ENCODE assay signal across 10 mouse cellular contexts in the genomic region with DNA sequence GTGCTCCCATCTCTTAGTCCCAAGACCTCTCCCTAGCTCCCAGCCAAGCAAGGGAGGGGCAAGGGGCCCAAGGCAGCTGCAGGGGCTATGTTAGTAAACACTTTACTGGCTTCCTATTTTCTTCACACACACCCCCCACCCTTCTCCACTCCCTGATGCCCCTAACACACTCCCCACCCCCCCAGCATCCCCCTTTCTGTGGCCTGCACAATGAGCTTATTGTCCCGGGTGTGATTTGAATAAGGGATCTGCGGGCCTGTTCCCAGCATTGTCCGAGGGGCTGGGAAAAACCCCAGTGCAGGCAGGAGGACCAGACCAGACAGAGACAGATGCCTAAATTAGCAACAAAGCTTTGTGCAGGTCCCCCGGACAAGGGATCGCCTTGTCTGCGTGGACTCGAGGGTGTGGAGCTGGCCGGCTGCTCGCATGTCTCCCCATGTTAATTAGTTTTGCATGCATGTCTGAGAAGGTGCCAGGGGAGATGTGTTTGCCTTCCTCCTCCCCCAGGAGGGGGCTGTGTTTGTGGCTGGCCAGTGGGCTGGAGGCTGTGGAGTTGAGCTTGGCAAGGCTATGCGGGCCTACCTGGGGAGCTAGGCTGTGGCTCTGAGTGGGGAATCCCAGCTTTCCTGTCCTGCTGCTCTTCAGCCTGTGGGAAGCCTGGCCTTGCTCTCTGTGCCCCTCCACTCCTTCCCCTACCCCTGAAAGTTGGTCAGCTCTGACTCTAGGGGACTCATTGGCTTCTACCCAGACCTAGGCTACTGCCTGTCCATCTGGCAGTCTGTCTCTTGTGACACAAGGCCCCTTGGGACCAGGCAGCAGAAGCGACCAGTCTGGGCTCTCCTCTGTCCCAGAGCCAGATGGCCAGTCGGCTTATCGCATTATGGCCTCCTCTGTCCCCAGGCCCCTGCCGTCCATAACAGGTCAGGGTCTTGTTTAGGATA. TPM values are rescaled to one million over a fixed set of nuclear protein-coding genes. Genes with fewer than 3 reads are reported as not detected.
DNase-seq lines count a peak whose midpoint lies in the region; ATAC-seq lines count a peak whose summit lies in the region.
"Had no signal": no experiment of that assay in that cellular context is flagged by ENCODE, and none has a peak within 500 bp of the region (broad histone marks: within the 10 kb centered on the region; RNA-seq: fewer than 3 reads in every experiment).

No protein-coding gene starts in this region.

- peaks cover 100% of the 10 kb centered on the region for H3K27me3 ChIP-seq in embryonic facial prominence, embryonic 10.5 days (replicated peaks; ENCODE audit: low read depth, poor library complexity, severe bottlenecking)
- no peaks in the 10 kb centered on the region for H3K27me3 ChIP-seq in hindbrain, embryonic 14.5 days (ENCODE audit: control insufficient read depth, insufficient read depth, low read length)

- H3K36me3 ChIP-seq in embryonic facial prominence, embryonic 10.5 days (replicated peaks), result no peaks in the 10 kb centered on the region
- H3K36me3 ChIP-seq in hindbrain, embryonic 14.5 days (replicated peaks; ENCODE audit: control insufficient read depth, insufficient read depth), result peaks cover 51% of the 10 kb centered on the region
- H3K36me3 ChIP-seq: G1E; liver, embryonic 15.5 days had no signal

- no peak overlapping the region for H3K4me2 ChIP-seq in hindbrain, embryonic 14.5 days (replicated peaks)
- H3K4me2 ChIP-seq: liver, embryonic 15.5 days had no signal

- peak; percentile 47 for DNase-seq in Muller cell, postnatal 12 days (ENCODE audit: inconsistent ontology term)
- DNase-seq in embryonic facial prominence, embryonic 10.5 days (ENCODE audit: low spot score), result peak; percentile 52
- DNase-seq in hindbrain, embryonic 14.5 days (ENCODE audit: low spot score), result peak; percentile 62
- DNase-seq in neural tube, embryonic 10.5 days (ENCODE audit: extremely low spot score, low spot score), result peak; percentile 70
- no peak for DNase-seq in thymus, postnatal 4 days
- DNase-seq in left cerebral cortex, adult 9 months (ENCODE audit: low spot score in 2 of 2), result no peak
- DNase-seq in thymus, postnatal 36 days, result no peak
- DNase-seq: adrenal gland, postnatal 14 days had no signal

- WGBS in embryonic facial prominence, embryonic 10.5 days, result 22% methylated on average over 14 of the region's 14 CpGs
- WGBS in hindbrain, embryonic 14.5 days, result 6% methylated on average over 14 of the region's 14 CpGs

- peak overlapping the region; percentile 18; the same call in 1 of the 2 replicates for H3K4me3 ChIP-seq in embryonic facial prominence, embryonic 10.5 days
- no peak overlapping the region for H3K4me3 ChIP-seq in hindbrain, embryonic 14.5 days (replicated peaks; ENCODE audit: low read length)
- H3K4me3 ChIP-seq: liver, embryonic 15.5 days had no signal

- peaks cover 37% of the 10 kb centered on the region for H3K4me1 ChIP-seq in embryonic facial prominence, embryonic 10.5 days
- peaks cover 50% of the 10 kb centered on the region for H3K4me1 ChIP-seq in hindbrain, embryonic 14.5 days (replicated peaks; ENCODE audit: control insufficient read depth, insufficient read depth, low read length)
- H3K4me1 ChIP-seq: liver, embryonic 15.5 days had no signal

- peak; percentile 81 for ATAC-seq in hindbrain, embryonic 14.5 days (ENCODE audit: low FRiP score)

- H3K9ac ChIP-seq in hindbrain, embryonic 14.5 days, result peak overlapping the region; percentile 38
- H3K9ac ChIP-seq: liver, embryonic 15.5 days had no signal

- H3K9me3 ChIP-seq in embryonic facial prominence, embryonic 10.5 days, result no peaks in the 10 kb centered on the region
- H3K9me3 ChIP-seq in hindbrain, embryonic 14.5 days (ENCODE audit: control insufficient read depth, low read length), result no peaks in the 10 kb centered on the region
- H3K9me3 ChIP-seq: G1E; liver, embryonic 15.5 days had no signal

- H3K27ac ChIP-seq in embryonic facial prominence, embryonic 10.5 days (replicated peaks), result peak overlapping the region; percentile 85
- H3K27ac ChIP-seq in hindbrain, embryonic 14.5 days, result peak overlapping the region; percentile 99
- H3K27ac ChIP-seq: liver, embryonic 15.5 days had no signal

RNA-seq across cellular contexts. Expression of gene Polg, which starts 59.8 kb away (rescaled TPM):
- 33.4 and 37.8 TPM in 2 replicates for polyA plus RNA-seq in embryonic facial prominence, embryonic 10.5 days (2016; fragmentation: Nextera tagmentation; extraction: Ambion mirVana)
- polyA plus RNA-seq in hindbrain, embryonic 14.5 days (2014; fragmentation: Nextera tagmentation; extraction: Ambion mirVana), result 26.3 and 28.9 TPM in 2 replicates

Comparison
In these comparisons a context has a peak if more than half of its experiments do, and no peak if none do; other contexts are left out.
1. DNase-seq: peak in Muller cell, postnatal 12 days (single experiment), embryonic facial prominence, embryonic 10.5 days (single experiment), hindbrain, embryonic 14.5 days (single experiment) and neural tube, embryonic 10.5 days (single experiment); none in thymus, postnatal 4 days (single experiment), left cerebral cortex, adult 9 months (0 of 2) and thymus, postnatal 36 days (0 of 2).